Mouse (Mus musculus): Measurements from ENCODE around the gene Med16.

The Med16 gene

GRCm38 (mm10) chr10:79932736-79933135 is 24.0 kb upstream of the Med16 start:
- DNase-seq: peak; percentile 88

DNA sequence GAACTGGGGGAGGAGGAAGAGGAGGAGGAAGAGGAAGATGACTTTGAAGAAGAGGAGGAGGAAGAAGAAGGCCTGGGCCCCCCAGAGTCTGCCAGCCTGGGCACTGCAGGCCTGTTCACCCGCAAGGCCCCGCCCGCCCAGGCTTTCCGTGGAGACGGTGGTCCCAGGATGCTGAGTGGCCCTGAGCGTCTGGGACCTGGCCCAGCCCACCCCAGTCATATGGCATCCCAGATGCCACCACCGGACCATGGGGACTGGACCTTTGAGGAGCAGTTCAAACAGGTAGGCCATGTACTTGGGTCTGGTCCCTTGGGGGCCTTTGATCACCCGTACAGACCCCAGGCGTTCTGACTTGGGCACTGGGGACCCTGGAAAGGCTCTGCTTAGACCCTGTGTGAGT is 23.1 kb upstream of the Med16 start:
- DNase-seq: no peak

DNA sequence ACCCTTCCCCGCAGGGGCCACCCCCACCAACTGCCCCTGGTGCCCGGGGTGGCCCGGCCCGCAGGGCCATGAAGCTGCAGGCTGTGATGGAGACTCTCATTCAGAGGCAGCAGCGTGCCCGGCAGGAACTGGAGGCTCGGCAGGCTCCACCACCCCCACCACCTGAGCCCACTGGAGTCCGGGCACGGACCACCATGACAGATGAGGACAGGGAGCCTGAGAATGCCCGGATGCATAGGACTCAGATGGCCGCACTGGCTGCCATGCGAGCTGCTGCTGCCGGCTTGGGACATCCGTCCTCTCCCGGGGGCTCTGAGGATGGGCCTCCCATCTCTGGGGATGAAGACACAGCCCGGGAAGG is 22.1 kb upstream of the Med16 start:
- no peak for DNase-seq

GRCm38 (mm10) chr10:79929967-79930825 is 21.5 kb upstream of the Med16 start:
- no peak for DNase-seq

DNA sequence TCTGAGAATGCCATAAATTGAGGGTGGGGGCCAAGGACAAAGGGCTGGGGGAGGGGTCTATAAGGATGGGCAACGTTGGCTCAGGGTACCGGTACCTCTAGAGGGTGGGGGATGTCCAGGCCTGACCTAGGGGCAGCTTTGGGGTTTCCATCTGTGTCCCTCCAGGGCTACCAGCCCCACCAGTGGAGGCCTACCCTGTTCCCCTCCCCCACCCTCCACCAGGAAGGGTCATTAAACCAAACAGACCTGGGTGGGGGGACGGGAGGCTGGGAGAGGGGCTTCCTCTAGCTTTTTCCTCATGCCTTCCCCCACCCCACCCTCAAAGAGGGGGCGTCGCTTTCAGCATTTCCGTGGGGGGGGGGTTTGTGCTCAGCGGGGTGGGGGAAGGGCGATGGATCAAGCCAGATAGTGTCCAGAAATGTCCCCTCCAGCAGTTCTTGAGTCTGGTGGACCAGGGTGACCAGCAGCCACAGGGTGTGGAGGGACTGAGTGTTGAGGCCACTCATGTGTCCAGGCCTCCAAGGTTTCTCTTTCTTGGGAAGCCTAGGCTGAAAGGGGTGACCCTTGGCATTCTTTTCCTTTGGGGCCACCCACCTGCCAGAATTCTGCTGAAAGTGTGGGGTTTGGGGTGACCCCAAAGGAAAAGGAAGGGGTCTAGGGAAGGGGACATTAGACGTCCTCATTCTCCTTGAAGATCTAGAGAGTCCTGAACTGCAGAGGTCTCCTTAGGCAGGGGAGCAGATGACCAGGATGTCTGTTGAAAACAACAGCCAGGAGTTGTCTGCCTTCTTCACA is 20.4 kb upstream of the Med16 start:
- DNase-seq: peak; percentile 59

DNA sequence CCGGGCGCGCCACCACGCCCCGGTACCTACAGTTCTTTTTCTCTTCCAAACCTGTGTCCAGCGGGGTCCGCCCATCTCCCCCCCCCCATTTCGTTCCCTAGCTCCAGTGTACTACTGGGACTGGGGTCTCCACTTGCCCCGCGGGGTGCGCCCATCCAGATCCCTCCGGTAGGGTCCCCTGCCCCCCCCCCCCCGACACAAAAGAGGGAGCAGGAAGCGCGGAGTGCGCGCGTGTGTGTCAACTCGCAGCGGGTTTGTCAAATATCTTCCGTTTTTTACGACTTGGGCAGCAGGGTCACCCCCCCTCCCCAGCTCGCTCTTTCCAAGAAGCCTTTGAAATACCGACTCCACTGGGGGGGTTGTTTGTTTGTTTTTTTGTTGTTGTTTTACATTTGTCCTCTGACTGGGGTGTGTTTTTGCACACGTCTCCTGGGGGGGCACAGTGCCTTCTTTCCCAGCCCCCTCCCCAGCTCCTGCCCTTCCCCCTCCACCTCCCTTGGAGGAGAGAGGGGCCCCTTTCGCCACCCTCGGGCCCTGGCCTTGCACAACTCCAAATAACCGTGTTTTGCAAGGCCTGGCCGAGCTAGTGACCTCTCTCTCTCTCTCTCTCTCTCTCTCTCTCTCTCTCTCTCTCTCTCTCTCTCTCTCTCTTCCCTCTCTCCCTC is 19.4 kb upstream of the Med16 start:
- peak; percentile 73 for DNase-seq

DNA sequence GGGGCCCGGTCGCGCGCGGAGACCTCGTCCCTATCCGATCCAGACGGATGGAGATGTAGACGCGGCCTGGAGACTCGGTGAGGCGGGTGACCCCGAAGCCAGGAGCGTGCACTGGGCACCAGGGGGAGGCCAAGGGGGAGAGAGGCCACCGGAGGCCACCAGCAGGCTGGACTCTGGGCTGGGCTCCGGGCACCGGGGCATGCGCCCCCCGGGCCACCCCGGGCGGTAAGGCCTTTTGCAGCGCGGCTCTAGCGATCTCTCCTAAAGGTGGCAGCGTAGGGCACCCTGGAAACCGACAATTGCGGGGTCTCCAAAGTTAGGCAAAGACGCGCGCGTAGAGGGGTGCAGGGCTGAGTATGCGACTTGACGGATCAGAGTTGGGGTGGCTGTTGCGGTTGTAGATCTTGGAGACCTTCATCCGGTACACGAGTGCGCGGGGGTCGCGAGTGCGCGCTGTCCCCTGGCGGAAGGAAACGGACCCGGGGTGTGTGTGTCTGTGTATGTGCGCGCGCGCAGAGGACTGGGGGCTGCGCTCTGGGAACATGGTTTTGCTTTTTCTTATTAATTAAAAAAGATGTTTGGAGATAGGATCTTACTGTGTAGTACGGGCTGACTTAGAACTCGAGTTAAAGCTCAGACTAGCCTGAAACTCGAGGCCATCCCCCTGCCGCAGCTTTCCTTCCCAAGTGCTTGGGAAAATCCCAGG is 18.8 kb upstream of the Med16 start:
- peak; percentile 81 for DNase-seq

DNA sequence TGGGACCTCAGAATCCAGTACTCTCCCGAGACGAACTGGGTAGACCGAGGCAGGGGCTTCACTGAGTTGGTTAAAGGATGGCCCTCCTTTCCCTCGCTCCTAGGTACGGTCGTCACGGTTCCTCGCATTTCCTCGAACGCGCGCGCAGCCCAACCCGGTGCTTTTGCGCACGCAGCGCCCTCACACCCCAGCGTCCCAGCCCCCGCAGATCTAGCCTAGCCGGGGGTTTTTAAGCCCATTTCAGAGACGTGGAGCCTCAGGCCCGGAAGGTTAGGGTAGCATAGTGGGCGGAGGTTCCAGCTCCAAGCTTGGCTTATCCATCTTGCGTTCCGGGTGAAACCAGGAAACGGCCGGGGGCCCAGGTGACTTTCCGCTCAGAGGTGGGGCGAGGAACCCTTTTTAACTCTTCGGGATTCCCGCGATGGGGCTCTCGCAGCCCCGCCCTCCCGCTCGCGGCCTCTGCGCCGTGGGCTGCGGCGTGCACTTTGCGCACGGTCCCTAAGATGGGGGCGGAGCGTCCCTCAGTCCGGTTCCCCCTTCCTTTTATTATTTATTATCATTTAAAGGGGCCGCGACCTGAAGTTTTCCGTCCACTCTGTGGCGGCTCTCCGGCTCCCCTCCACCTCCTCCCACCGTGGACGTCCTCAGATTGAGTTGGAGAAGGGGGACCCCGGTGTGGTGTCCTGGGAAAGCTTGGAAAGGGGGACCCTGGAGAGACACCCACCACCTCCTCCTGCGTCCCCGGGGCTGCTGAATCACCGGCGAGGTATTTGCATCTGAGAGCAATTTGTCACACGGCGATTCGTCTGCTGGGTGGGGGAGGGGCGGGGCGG is 18.0 kb upstream of the Med16 start, which contains the start of gene Arid3a:
Gene Arid3a (plus strand): TSS at position 553 of the 833 bp plus-strand sequence.
- DNase-seq: peak; percentile 94

GRCm38 (mm10) chr10:79925785-79926490 is 17.2 kb upstream of the Med16 start:
- peak; percentile 35 for DNase-seq

DNA sequence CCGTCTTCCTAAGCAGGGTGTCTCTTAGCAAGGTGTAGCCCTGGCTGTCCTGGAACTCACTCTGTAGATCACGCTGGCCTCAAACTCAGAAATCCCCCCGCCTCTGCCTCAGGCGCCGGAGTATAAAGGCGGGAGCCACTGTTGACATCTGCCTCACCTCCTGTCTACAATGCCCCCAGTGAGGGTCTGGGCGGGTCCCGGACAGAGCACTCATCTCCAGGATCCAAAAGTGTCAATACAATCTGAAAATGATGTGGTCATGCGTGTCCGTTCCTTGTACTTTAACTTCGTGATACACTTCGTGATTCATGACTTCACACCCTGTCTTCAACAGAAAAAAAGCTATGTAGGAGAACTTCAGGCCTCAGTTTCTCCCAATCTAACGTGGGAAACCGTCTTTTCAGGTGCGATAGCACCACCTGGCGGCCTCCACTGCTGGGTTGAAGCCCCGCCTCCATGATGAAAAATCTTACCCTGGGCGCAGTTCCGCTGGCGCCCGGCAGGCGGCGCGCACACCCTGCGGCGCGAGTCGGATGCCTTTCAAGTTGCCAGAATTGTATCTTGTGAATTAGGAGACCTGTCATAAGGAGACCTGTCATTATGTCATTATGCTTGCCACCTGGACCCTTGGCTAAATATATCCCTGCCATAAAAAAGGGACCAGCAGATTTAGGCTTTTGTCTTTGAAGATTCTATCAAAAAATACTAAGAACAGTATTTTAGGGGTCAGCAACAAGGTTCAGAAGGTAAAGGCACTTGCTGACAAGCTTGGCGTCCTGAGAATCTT is 16.5 kb upstream of the Med16 start:
- DNase-seq: peak; percentile 96

GRCm38 (mm10) chr10:79921572-79921971 is 12.8 kb upstream of the Med16 start:
- peak; percentile 43 for DNase-seq

GRCm38 (mm10) chr10:79920958-79921535 is 12.3 kb upstream of the Med16 start, which contains the start of gene R3hdm4:
TSS of gene R3hdm4 (minus strand) at chr10:79921208.
- DNase-seq: no peak

- no peak for DNase-seq
Measured at GRCm38 (mm10) chr10:79920056-79920890, 11.6 kb upstream of the Med16 start.

DNA sequence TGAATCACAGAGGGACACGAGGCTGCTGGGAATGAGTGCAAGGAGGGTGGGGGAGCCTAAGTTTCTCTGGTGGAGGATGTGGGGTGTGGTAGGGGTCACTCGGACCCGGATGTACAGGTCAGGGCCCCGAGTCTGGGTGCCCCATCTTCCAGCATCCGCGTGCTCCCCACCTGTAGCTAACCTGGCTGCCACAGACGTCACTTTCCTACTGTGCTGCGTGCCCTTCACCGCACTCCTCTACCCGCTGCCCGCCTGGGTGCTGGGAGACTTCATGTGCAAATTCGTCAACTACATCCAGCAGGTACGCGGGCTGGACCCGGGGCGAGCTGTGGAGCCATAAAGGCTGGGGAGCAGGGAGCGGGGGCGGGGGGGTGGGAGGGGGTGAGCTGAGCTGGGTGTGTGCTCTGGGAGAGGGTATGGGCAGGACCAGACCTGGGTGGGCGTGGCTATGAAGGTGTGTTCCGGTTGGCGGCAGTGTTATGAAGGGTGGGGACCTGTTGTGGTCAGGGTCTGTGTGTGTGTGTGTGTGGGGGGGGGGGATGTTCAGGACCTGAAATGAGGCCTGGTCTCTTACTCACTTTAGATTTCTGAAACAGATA is 10.6 kb upstream of the Med16 start:
- peak; percentile 64 for DNase-seq

GRCm38 (mm10) chr10:79918231-79919078 is 9.7 kb upstream of the Med16 start:
- peak; percentile 69 for DNase-seq

- no peak for DNase-seq
Measured at GRCm38 (mm10) chr10:79917532-79918100, 8.9 kb upstream of the Med16 start.

Measured in kidney, postnatal 10 days (tissue).